Mouse (Mus musculus) midbrain, embryonic 11.5 days (tissue): ENCODE results near the gene Pkig. TPM values are rescaled to one million over a fixed set of nuclear protein-coding genes. Genes with fewer than 3 reads are reported as not detected.
"Not testable (repeated sequence)": the region's sequence is repeated elsewhere in the genome, so short reads cannot be mapped to it uniquely, and the experiment has no call there.

Experiments used
- ATAC-seq: fragments of 200-750 bp; cut with Nextera tagmentation; 2 replicates; pipeline ENCODE4 v1.8.0; 2017; ENCODE audit warnings: moderate TSS enrichment, moderate library complexity; ENCODE audit not compliant: low FRiP score
- DNase-seq: peaks from one replicate; pipeline ENCODE4 v3.0.0; 2015; ENCODE audit warnings: low spot score; ENCODE audit errors: missing footprints
- H3K27ac ChIP-seq: fragments of 300-500 bp; sonication (generic); 2 replicates; pipeline ENCODE4 v1.5.1; 2014; ENCODE audit warnings: low read depth, low read length
- H3K27me3 ChIP-seq: fragments of 300-500 bp; sonication (generic); 2 replicates; pipeline ENCODE4 v1.6.1; 2014; ENCODE audit warnings: mild to moderate bottlenecking, low read length, moderate library complexity, mixed read lengths; ENCODE audit not compliant: control insufficient read depth, insufficient read depth
- H3K36me3 ChIP-seq: fragments of 300-500 bp; sonication (generic); 2 replicates; pipeline ENCODE4 v1.6.1; 2014; ENCODE audit warnings: mild to moderate bottlenecking, low read length, moderate library complexity, mixed read lengths; ENCODE audit not compliant: control insufficient read depth, insufficient read depth
- H3K4me1 ChIP-seq: fragments of 300-500 bp; sonication (generic); 2 replicates; pipeline ENCODE4 v1.6.1; 2014; ENCODE audit warnings: low read length; ENCODE audit not compliant: control insufficient read depth, insufficient read depth
- H3K4me2 ChIP-seq: fragments of 300-500 bp; sonication (generic); 2 replicates; pipeline ENCODE4 v1.6.1; 2014; ENCODE audit warnings: mild to moderate bottlenecking, moderate library complexity
- H3K4me3 ChIP-seq: fragments of 300-500 bp; sonication (generic); 2 replicates; pipeline ENCODE4 v1.5.1; 2014; ENCODE audit warnings: low read depth, low read length
- H3K9ac ChIP-seq: fragments of 300-500 bp; sonication (generic); 2 replicates; pipeline ENCODE4 v1.6.1; 2014; ENCODE audit warnings: low read length
- H3K9me3 ChIP-seq: fragments of 300-500 bp; sonication (generic); 2 replicates; pipeline ENCODE4 v1.6.1; 2016; ENCODE audit warnings: low read length; ENCODE audit not compliant: control insufficient read depth
- WGBS: fragments of 180-500 bp; shearing (Covaris S2); extraction: QIAGEN DNeasy Blood & Tissue Kit; methylation state at CpG from one replicate; pipeline ENCODE4 v1.1.7; 2014; 5-methylcytosine and 5-hydroxymethylcytosine counted together
- polyA plus RNA-seq: library from polyadenylated mRNA; unstranded; fragments of >200 nt; fragmentation: Nextera tagmentation; extraction: Ambion mirVana; gene quantifications from 2 replicates; pipeline ENCODE4 v1.2.1, GENCODE M21; 2014

The Pkig gene
- polyA plus RNA-seq, 1 experiment from 2014 or later: 153 TPM

DNA sequence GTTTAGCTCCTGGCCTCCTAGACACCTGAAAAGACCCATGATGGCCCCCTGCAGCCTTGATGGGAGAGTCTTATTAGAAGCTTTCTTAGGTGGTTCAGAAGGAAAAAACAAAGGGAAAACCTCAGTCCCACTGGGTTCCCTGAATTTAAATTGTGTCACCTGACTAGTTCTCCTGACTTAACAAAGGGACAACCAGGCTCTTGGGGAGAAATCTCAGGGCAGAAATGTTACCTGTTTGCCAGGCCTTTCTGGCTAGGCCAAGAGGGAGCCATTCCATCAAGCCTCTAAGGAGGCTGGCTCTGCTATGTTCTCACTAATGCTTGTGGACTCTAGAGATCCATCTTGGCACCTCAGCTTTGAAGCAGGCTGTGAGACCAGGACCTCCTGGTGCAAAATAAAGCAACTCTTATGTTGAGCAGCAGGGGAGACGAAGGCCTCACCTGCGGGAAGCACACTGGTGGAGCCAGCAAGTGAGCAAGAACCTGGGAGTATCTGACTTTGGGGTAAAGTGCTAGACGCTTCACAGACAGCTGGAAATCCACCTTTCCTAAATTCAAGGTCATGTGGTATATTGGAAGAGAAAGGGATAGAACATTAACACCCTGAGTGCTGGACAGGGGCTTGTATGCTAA lies 40.8 kb upstream of the Pkig start:
- Histone ChIP-seq H3K36me3 (peaks cover 10% of the 10 kb centered on the region; the same call in 1 of the 2 replicates), H3K4me2 (no peak overlapping the region)
- 86% methylated on average over 3 of the region's 3 CpGs for WGBS

DNA sequence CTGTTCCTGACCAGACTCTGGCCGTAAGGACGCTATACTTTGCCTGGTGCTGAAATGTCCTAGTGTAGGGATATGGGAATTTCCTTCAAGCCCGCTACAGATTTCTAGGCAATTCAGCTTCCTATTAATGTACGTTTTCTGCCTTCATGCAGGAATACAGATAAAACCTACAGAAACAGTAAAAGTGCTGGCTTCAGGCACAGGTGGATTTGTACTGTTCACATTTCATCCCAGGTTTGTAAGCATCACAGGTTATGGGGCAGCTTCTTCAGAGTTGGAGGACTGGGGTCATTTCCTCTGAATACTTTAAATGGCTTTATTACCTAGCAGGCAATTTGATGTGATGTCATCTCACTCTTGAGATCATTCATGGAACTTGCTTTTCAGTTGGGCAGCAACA lies 40.3 kb upstream of the Pkig start:
- Histone ChIP-seq H3K27me3 (no peaks in the 10 kb centered on the region), H3K9ac (no peak overlapping the region), H3K4me1 (no peaks in the 10 kb centered on the region), H3K27ac (no peak overlapping the region), H3K9me3 (no peaks in the 10 kb centered on the region), H3K36me3 (peaks cover 10% of the 10 kb centered on the region; the same call in 1 of the 2 replicates), H3K4me3 (no peak overlapping the region), H3K4me2 (no peak overlapping the region)
- DNase-seq (no peak), ATAC-seq (no peak)
- WGBS: 89% methylated on average over 4 of the region's 4 CpGs

More for the DNA sequence above, 40.8 kb upstream of the Pkig start:
- Histone ChIP-seq H3K9me3 (no peaks in the 10 kb centered on the region), H3K4me1 (no peaks in the 10 kb centered on the region), H3K27me3 (no peaks in the 10 kb centered on the region), H3K4me3 (no peak overlapping the region), H3K27ac (no peak overlapping the region), H3K9ac (no peak overlapping the region)
- no peak for ATAC-seq
- DNase-seq: no peak

DNA sequence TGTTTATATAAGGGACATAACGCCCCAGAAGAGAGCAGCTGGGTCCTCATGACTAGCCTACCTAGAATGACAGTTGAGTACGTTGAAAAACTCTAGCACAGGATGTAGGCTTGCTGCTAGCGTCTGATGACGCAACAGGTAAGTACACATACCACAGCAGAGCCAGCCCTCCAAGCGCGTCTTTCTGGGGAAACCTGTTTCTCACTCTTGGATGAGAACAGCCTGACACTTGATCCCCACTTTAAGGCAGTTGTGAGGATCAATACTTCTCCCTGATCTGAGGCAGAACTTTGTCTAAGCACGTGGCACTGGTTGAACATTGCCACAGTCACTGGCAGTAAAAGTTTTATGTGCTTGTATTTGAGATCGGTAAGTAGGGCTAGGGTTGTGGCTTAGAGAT lies 37.7 kb upstream of the Pkig start:
- peaks cover 8% of the 10 kb centered on the region; the same call in 1 of the 2 replicates for H3K36me3 ChIP-seq
- 93% methylated on average over 8 of the region's 8 CpGs for WGBS
- ATAC-seq (no peak), DNase-seq (no peak)
- no peak overlapping the region for H3K9ac ChIP-seq
- H3K27me3 ChIP-seq: no peaks in the 10 kb centered on the region
- H3K4me3 ChIP-seq: no peak overlapping the region
- no peak overlapping the region for H3K27ac ChIP-seq
- H3K4me1 ChIP-seq: no peaks in the 10 kb centered on the region
- H3K9me3 ChIP-seq: no peaks in the 10 kb centered on the region
- no peak overlapping the region for H3K4me2 ChIP-seq

DNA sequence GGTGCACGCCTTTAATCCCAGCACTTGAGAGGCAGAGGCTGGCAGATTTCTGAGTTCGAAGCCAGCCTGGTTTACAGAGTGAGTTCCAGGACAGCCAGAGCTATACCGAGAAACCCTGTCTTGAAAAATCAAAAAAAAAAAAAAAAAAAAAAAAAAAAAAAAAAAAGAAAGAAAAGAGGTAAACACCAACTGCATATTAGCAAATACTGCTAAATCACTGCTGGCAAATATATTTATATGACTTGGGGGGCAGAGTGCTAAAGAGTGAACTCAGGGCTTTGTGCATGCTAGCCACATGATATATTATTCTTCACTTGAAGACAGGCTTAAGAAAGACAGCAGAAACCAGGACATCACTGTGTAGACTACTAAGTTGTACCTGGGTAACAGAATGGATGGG lies 36.8 kb upstream of the Pkig start:
- not testable (repeated sequence) for H3K9me3 ChIP-seq, H3K4me1 ChIP-seq, H3K9ac ChIP-seq, H3K4me3 ChIP-seq, H3K36me3 ChIP-seq, DNase-seq, ATAC-seq, H3K4me2 ChIP-seq, H3K27ac ChIP-seq, H3K27me3 ChIP-seq
- 88% methylated on average over 3 of the region's 3 CpGs for WGBS

DNA sequence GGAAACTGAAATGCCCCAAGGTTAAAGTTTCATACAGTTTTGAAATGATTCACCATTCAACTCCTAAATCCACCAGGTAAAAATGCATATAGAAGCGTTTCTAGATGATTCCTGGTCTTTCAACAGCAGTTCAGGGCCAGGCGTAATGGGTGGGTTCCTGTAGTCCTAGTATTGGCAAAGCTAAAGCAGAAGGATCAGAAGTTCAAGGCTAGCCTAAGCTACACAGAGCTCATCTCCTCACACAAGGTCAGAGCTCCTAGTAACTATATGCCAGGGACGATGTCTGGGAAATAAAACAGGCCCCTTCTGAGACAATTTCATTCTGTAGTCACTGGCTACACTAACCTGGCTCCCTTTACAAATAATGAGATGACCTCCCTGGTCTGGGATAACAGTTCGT lies 27.0 kb upstream of the Pkig start:
- WGBS: 93% methylated on average over 4 of the region's 4 CpGs
- Histone ChIP-seq H3K27ac (no peak overlapping the region), H3K9me3 (no peaks in the 10 kb centered on the region), H3K4me2 (no peak overlapping the region), H3K36me3 (peaks cover 27% of the 10 kb centered on the region), H3K9ac (no peak overlapping the region), H3K4me1 (no peaks in the 10 kb centered on the region), H3K27me3 (no peaks in the 10 kb centered on the region), H3K4me3 (no peak overlapping the region)
- no peak for ATAC-seq
- DNase-seq: peak; percentile 44

DNA sequence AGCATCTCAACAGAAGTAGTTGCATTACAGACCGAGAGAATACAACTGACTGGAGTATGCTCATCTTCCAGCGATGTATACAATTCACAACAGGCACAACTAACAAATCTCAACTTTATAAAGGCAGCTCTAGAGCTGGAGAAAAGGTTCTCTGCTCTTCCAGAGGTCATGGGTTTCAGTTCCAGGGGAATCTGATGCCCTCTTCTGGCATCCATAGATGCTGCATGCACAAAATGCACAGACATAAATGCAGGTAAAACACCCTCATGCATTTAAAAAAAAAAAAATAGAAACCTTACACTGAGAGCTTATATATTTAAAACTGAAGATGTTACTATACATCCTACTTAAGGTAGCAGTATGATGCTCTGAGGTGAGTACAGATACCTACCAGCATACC lies 26.5 kb upstream of the Pkig start:
- no peak overlapping the region for H3K27ac ChIP-seq
- H3K9ac ChIP-seq: no peak overlapping the region
- no peaks in the 10 kb centered on the region for H3K27me3 ChIP-seq
- H3K4me2 ChIP-seq: no peak overlapping the region
- no peak for DNase-seq
- no peak overlapping the region for H3K4me3 ChIP-seq
- 97% methylated on average over 2 of the region's 2 CpGs for WGBS
- peaks cover 24% of the 10 kb centered on the region for H3K36me3 ChIP-seq
- no peaks in the 10 kb centered on the region for H3K4me1 ChIP-seq
- ATAC-seq: no peak
- H3K9me3 ChIP-seq: no peaks in the 10 kb centered on the region

DNA sequence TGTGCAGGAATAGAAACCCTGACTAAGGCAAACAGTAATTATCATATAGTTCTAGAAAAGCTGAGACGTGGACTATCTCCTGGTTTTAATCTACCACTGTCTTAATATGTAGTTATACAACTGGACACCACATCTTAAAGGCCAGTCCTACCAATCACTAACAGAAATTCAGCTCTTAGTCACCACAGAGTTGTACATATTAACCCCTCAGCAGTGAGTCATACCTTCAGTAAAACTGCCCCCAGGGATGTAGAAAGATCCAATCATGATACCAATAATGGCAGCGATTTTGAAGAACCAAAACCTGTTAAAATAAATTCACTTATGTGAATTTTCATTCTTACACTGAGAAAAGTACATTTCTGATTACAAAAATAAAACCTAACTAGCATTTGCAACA lies 24.0 kb upstream of the Pkig start:
- no peak overlapping the region for H3K27ac ChIP-seq
- H3K4me2 ChIP-seq: no peak overlapping the region
- no peaks in the 10 kb centered on the region for H3K9me3 ChIP-seq
- H3K27me3 ChIP-seq: no peaks in the 10 kb centered on the region
- no peaks in the 10 kb centered on the region for H3K4me1 ChIP-seq
- no peak overlapping the region for H3K4me3 ChIP-seq
- WGBS: 92% methylated on average over 2 of the region's 2 CpGs
- peaks cover 15% of the 10 kb centered on the region; the same call in 1 of the 2 replicates for H3K36me3 ChIP-seq
- DNase-seq (no peak), ATAC-seq (no peak)
- no peak overlapping the region for H3K9ac ChIP-seq

DNA sequence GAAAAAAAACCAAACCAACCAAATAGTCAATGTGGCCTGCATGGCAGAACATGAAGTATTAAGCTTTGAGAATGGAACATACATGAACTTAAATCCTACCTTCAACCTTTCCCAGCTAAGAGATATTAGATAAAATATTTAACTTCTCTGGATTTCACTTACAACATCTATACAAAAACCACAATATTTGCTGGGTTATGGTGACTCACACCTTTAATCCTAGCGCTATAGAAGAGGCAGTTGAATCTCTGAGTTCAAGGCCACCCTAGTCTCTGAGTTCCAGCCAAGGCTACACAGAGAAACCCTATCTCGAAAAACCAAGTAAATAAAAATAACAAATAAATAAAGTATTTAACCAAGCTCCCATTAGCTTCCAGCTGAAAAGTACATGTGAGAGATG lies 22.1 kb upstream of the Pkig start:
- no peak overlapping the region for H3K4me2 ChIP-seq
- no peak for DNase-seq
- H3K9ac ChIP-seq: no peak overlapping the region
- H3K36me3 ChIP-seq: peaks cover 9% of the 10 kb centered on the region; the same call in 1 of the 2 replicates
- H3K9me3 ChIP-seq: no peaks in the 10 kb centered on the region
- H3K27ac ChIP-seq: no peak overlapping the region
- WGBS: 90% methylated on average over 2 of the region's 2 CpGs
- H3K4me1 ChIP-seq: peaks cover 3% of the 10 kb centered on the region; the same call in 1 of the 2 replicates
- no peak overlapping the region for H3K4me3 ChIP-seq
- no peak for ATAC-seq
- no peaks in the 10 kb centered on the region for H3K27me3 ChIP-seq

DNA sequence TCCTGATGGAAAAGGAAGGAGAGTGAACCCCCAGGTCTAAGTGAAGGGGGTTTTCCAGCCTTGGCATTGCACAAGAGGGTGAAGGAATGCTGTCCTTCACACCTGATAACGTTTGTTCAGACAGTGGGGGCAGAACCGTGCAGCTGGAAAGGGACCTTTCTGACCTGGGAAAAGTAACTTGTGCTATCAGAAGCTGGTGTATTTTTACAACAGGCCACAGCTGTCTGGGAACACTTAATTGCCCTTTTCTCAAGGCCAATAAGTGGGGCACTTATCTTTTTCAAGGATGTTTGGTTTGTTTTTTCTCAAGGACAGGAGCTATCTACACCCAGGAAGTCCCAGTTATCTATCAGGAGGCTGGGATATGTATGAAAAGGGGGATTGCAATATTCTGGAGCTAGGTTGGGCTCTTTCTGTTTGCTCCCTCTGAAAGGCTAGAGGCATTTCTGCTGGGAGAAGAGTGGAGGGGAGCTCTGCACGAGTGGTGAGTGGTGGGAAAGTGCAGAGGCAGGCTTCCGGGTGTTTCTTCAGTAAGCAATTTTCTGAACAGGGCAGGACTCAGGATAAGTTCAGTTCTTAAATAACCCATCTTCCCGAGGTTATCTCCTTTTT lies 20.4 kb upstream of the Pkig start:
- no peak overlapping the region for H3K4me3 ChIP-seq
- no peak overlapping the region for H3K27ac ChIP-seq
- WGBS: 81% methylated on average over 5 of the region's 5 CpGs
- no peak overlapping the region for H3K4me2 ChIP-seq
- peaks cover 2% of the 10 kb centered on the region; the same call in 1 of the 2 replicates for H3K36me3 ChIP-seq
- peaks cover 3% of the 10 kb centered on the region; the same call in 1 of the 2 replicates for H3K4me1 ChIP-seq
- H3K27me3 ChIP-seq: no peaks in the 10 kb centered on the region
- H3K9ac ChIP-seq: no peak overlapping the region
- ATAC-seq (no peak), DNase-seq (no peak)
- no peaks in the 10 kb centered on the region for H3K9me3 ChIP-seq
